Mouse (Mus musculus): ENCODE results near the gene Nfatc2ip. TPM values are rescaled to one million over a fixed set of nuclear protein-coding genes. Genes with fewer than 3 reads are reported as not detected.

The Nfatc2ip gene
- polyA plus RNA-seq, 1 experiment from 2014 or later: 3.2 TPM

DNA sequence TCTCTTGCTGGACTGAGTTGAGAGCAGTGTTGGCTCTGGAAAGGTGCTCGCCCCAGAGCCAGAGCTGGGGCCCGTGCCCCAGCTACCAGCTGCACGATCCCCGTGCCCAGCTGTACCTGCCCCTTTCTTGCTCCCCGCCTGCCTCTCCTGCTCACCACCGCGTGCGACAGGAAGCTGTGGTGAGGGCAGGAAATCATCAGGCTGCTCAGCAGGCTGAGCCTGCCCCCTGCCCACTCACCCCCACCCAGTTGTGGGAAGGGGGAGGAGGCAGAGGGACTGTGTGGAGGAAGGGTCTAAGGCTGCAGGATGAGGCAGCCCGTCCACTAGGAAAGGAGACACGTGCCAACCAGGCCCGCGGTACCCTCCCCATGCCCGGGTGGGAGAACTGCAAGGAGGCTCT lies 27.1 kb downstream of the Nfatc2ip start, which contains the start of gene Lat:
Gene Lat (minus strand): TSS at position 178 of the 400 bp plus-strand sequence.
- no peak within 1 kb of the TSS for H3K4me3 ChIP-seq
- no peak within 1 kb of the TSS for H3K4me2 ChIP-seq
- no peak within 1 kb of the TSS for H3K9ac ChIP-seq
- no peak for ATAC-seq (ENCODE audit: low FRiP score)
- 0 out of 2 replicates have a peak, but pooled peaks cover 2% of the 10 kb centered on the region for H3K4me1 ChIP-seq (replicated peaks)
- peaks cover 77% of the 10 kb centered on the region for H3K36me3 ChIP-seq
- no peaks in the 10 kb centered on the region for H3K27me3 ChIP-seq
- WGBS: 82% methylated on average over 13 of the region's 13 CpGs
- no peaks in the 10 kb centered on the region for H3K9me3 ChIP-seq
- no peak within 1 kb of the TSS for H3K27ac ChIP-seq

DNA sequence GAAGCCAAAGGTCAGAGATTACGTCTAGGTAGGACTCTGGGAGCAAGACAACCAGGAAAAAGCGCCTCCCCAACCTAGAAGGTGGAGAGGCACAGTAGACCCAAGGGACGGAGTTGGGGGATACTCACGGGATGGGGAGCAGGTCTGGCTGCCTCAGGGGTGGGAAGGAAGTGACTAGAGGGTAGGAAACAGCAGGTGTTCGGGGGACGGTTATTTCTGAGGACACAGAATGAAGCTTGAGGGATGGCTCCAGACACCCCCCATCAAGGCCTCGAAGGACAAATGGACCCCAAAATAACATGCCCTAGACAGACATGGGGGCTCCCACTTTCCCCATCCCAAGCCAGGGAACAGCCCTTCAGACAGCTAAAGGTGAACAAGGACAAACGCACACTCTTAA lies 28.2 kb downstream of the Nfatc2ip start:
- no peak overlapping the region for H3K27ac ChIP-seq
- H3K4me1 ChIP-seq (replicated peaks): no peaks in the 10 kb centered on the region
- 92% methylated on average over 8 of the region's 8 CpGs for WGBS
- no peaks in the 10 kb centered on the region for H3K27me3 ChIP-seq
- ATAC-seq (ENCODE audit: low FRiP score): no peak
- no peak overlapping the region for H3K4me3 ChIP-seq
- no peaks in the 10 kb centered on the region for H3K9me3 ChIP-seq
- peaks cover 75% of the 10 kb centered on the region for H3K36me3 ChIP-seq
- no peak overlapping the region for H3K4me2 ChIP-seq
- no peak overlapping the region for H3K9ac ChIP-seq

DNA sequence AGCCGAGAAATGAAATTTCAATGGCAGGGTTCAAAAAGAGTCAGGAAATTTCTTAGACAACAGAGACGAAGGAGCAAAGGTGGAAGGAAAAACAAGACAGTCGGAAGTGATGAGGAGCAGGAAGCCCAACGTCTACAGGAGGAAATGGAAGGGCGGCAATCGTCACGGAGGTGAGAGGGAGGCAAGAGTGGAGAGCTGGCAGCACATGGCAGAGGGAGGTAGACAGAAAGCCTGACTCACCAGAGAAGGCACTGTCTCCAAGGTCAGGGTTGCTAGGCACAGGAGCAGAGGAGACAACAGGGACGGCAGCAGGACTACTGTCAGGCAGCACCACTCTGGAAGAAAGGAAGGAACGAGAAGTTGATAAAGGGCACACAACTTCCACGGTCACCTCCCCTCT lies 28.9 kb downstream of the Nfatc2ip start:
- 91% methylated on average over 10 of the region's 10 CpGs for WGBS
- no peaks in the 10 kb centered on the region for H3K4me1 ChIP-seq (replicated peaks)
- no peaks in the 10 kb centered on the region for H3K9me3 ChIP-seq
- no peak overlapping the region for H3K4me3 ChIP-seq
- H3K36me3 ChIP-seq: peaks cover 68% of the 10 kb centered on the region
- no peak for ATAC-seq (ENCODE audit: low FRiP score)
- no peaks in the 10 kb centered on the region for H3K27me3 ChIP-seq
- H3K4me2 ChIP-seq: no peak overlapping the region
- H3K9ac ChIP-seq: no peak overlapping the region
- no peak overlapping the region for H3K27ac ChIP-seq

DNA sequence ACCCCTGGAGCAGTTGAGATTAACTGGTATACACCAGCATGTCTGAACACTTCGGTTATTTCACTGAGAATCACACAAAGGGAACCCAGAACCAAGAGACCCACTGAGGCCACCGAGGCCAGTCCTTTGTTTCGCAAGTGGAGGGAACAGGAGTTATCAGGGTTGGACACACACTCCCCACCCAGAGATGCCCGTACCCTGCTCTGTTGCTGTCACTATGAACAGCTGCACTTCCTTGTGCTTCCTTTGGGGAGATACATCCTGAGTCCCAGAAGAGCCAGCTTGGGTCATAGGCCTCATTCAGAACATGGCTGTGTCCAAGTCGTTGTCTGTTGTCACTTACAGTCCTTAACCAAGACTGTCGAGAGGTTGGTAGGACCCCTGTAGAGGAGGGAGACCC lies 33.5 kb downstream of the Nfatc2ip start:
- H3K27ac ChIP-seq: no peak overlapping the region
- H3K36me3 ChIP-seq: peaks cover 23% of the 10 kb centered on the region
- ATAC-seq (ENCODE audit: low FRiP score): no peak
- no peaks in the 10 kb centered on the region for H3K9me3 ChIP-seq
- H3K4me2 ChIP-seq: no peak overlapping the region
- no peak overlapping the region for H3K4me3 ChIP-seq
- no peak overlapping the region for H3K9ac ChIP-seq
- no peaks in the 10 kb centered on the region for H3K4me1 ChIP-seq (replicated peaks)
- 85% methylated on average over 6 of the region's 6 CpGs for WGBS
- H3K27me3 ChIP-seq: no peaks in the 10 kb centered on the region

DNA sequence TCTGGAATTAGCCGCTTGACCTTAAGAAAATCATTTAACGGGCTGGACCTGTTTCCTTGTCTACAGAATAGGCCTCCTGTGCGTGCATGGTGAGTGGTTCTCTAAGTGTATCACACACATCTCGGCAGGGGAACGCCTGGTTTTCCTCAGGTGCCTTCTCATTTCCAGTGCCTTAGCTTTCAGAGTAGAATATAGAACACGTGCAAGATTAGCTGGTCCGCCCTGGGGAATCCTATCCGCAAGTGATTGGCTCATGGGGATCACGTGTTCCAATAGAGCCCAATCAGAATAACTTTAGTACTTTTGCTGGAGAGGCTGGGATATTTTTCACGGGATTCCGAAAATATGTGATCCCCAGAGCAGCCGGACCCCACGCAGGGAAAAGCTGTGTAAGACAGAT lies 37.5 kb downstream of the Nfatc2ip start:
- H3K9ac ChIP-seq: no peak overlapping the region
- H3K4me1 ChIP-seq (replicated peaks): no peaks in the 10 kb centered on the region; the same call in 1 of the 2 replicates
- 74% methylated on average over 13 of the region's 13 CpGs for WGBS
- ATAC-seq (ENCODE audit: low FRiP score): no peak
- H3K4me3 ChIP-seq: no peak overlapping the region
- H3K36me3 ChIP-seq: peaks cover 5% of the 10 kb centered on the region
- no peak overlapping the region for H3K4me2 ChIP-seq
- no peak overlapping the region for H3K27ac ChIP-seq
- H3K27me3 ChIP-seq: no peaks in the 10 kb centered on the region
- H3K9me3 ChIP-seq: no peaks in the 10 kb centered on the region

DNA sequence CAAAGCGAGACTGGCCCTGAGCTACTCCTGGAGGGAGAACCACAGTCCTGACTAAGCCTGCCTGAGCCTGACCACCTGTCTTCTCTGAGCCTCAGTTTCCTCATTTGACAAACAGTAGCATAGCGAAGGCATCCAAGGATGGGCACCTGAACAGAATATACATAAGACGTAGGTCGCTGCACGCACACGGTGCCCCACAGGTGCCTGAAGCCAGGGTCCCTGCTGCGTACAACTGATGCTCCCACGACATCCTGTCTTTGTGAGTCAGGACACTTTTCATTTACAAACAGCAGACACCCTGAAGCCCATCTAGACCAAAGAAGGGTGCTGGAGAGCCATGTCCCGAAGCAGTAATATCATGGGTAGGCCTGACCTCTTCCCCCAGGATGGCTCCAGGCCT lies 38.1 kb downstream of the Nfatc2ip start:
- no peaks in the 10 kb centered on the region; the same call in 1 of the 2 replicates for H3K4me1 ChIP-seq (replicated peaks)
- no peak for ATAC-seq (ENCODE audit: low FRiP score)
- no peak overlapping the region for H3K4me3 ChIP-seq
- 93% methylated on average over 9 of the region's 9 CpGs for WGBS
- H3K27ac ChIP-seq: no peak overlapping the region
- H3K27me3 ChIP-seq: no peaks in the 10 kb centered on the region
- H3K9ac ChIP-seq: no peak overlapping the region
- no peaks in the 10 kb centered on the region for H3K36me3 ChIP-seq
- no peaks in the 10 kb centered on the region for H3K9me3 ChIP-seq
- H3K4me2 ChIP-seq: no peak overlapping the region

DNA sequence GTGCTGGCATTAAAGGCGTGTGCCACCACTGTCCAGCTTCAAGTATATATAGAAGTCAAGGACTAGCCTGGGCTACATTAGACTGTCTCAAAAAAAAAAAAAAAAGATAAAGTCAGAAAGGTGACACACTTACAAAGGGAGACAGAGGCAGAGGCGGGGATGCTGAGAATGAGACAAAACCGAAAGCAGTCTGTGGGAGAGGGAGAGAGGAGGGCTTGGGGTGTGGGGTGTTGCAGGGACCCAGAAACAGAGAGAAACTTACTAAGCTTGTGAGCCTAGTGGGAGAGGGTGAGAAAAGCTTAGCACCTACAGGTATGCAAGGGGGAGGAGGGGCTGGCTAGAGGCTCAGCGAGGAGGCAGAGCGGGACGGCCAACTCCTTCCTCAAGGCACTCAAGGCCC lies 38.7 kb downstream of the Nfatc2ip start:
- Histone ChIP-seq H3K4me1 (replicated peaks) (no peaks in the 10 kb centered on the region; the same call in 1 of the 2 replicates), H3K9ac (no peak overlapping the region), H3K4me2 (no peak overlapping the region), H3K27ac (no peak overlapping the region), H3K27me3 (no peaks in the 10 kb centered on the region), H3K36me3 (no peaks in the 10 kb centered on the region), H3K9me3 (no peaks in the 10 kb centered on the region), H3K4me3 (no peak overlapping the region)
- no peak for ATAC-seq (ENCODE audit: low FRiP score)
- 90% methylated on average over 6 of the region's 6 CpGs for WGBS

DNA sequence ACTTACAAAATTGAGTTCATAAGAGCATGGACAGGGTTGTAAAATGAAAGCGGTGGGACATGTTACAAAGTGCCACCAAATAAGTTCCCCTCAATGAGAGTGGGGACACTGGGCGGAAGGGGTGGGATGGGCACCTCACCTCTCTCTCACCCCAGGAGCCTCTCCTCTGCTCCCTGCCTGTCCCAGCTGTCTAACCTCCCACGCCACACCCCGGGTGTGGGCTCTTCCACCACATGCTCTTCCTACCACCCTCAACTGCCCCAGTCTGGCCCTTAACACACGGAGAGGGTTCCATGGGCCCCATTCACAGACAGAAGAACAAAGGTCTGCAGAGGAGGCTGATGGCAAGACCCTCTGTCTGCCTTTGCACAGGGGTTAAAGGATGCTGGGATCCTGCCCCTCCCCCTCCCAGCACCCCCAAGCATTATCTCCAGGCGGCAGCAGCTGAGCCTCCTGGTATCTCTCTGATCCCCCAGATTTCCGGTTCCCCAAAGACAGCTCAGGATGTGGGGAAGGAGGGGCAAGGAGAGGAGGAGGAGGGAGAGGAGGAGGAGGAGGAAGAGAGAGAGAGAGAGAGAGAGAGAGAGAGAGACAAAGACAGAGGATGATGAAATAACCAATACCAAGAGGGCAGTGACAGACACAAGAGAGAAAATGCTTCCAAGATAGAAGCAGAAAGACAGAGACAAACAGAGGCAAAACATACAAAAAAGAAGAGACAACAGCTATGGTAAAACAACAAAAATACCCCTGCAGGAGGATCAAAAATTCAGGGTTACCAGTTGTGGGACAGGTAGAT lies 39.5 kb downstream of the Nfatc2ip start:
- no peak for ATAC-seq (ENCODE audit: low FRiP score)
- no peaks in the 10 kb centered on the region for H3K36me3 ChIP-seq
- 51% methylated on average over 7 of the region's 7 CpGs for WGBS
- H3K9ac ChIP-seq: no peak overlapping the region
- H3K4me1 ChIP-seq (replicated peaks): no peaks in the 10 kb centered on the region; the same call in 1 of the 2 replicates
- H3K4me3 ChIP-seq: no peak overlapping the region
- no peaks in the 10 kb centered on the region for H3K9me3 ChIP-seq
- no peak overlapping the region for H3K4me2 ChIP-seq
- no peak overlapping the region for H3K27ac ChIP-seq
- no peaks in the 10 kb centered on the region for H3K27me3 ChIP-seq

DNA sequence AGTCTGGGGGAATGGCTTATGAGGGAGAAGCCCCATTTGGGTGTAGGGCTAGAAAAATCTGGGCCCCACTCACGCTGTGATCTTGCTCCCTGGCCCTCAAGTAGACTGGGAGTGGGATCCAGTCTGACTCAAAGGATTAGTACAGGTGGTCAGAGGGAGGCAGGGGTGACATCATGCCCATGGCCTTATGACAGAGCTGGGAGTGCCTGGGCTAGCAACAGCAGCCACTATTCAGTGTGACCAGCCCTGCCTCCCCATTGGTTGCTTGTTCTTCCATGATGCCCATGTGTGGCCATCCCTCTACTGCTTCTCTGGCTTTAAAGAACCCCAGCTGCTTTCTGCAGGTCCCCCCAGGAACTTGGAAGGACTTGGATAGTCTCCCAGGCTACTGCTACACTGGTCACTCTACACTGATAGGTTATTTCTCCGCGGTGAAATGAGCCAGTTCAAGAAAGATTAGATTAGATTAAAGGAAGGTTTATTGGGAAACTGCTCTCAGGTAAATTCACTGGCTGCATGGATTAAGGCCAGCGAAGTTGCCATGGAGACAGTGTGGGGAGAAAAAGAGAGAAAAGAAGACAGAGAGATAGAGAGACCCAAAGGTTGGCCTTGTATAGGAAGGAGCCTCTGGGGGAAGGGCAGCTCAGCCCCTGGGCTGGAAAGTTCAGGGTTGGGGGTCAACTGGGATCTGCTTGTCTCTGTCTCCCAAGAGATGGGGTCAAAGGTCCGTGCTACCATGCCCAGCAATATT lies 40.5 kb downstream of the Nfatc2ip start:
- Histone ChIP-seq H3K4me1 (replicated peaks) (peaks cover 6% of the 10 kb centered on the region; the same call in 1 of the 2 replicates), H3K27ac (no peak overlapping the region)
- ATAC-seq (ENCODE audit: low FRiP score): no peak

DNA sequence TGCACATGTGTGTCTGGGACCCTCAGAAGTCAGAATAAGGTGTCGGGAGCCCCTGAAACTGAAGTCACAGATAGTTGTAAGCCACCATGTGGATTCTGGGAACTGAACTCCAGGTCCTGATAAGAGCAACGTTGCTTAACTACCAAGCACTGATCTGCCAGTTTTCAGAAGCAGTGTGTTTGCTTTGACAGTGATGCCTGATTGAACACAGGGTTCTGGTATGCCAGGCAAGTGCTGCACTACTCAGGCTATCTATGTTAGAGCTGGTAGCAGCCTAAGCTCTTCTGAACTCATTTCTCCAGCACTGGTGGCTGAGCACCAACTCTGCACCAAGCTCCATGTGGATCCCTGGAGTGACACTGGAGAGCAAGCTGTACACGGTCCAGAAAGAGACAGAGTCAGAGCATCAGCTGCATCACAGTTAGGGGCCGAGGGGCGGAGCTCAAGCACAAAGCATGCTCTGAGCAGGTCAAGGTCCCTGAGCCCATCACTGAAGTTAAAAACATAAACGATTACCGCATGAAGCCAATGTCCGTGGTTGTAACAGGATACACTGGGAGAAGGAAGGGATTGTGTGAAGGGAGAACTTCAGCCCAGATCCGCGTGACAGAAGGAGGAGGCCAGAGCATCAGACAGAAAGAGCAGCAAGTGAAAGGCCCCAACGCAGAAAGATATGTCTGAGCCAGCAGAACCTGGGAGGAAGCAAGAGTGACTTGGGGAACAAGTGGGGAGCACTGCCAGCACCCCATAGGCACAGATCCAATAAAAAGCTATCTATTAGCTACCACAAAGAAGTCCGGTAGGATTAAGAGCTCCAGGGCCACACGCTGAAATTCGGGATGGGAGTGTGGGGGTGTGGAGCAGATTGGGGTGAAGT lies 41.6 kb downstream of the Nfatc2ip start:
- Histone ChIP-seq H3K9me3 (no peaks in the 10 kb centered on the region), H3K4me1 (replicated peaks) (peaks cover 6% of the 10 kb centered on the region; the same call in 1 of the 2 replicates), H3K4me3 (no peak overlapping the region), H3K27ac (no peak overlapping the region), H3K36me3 (no peaks in the 10 kb centered on the region), H3K4me2 (no peak overlapping the region), H3K9ac (no peak overlapping the region), H3K27me3 (no peaks in the 10 kb centered on the region)
- ATAC-seq (ENCODE audit: low FRiP score): no peak
- WGBS: 58% methylated on average over 14 of the region's 14 CpGs

More for the DNA sequence above, 40.5 kb downstream of the Nfatc2ip start:
- no peak overlapping the region for H3K4me3 ChIP-seq
- no peak overlapping the region for H3K4me2 ChIP-seq
- no peaks in the 10 kb centered on the region for H3K36me3 ChIP-seq
- no peaks in the 10 kb centered on the region for H3K9me3 ChIP-seq
- no peak overlapping the region for H3K9ac ChIP-seq
- H3K27me3 ChIP-seq: no peaks in the 10 kb centered on the region
- WGBS: 58% methylated on average over 5 of the region's 5 CpGs

DNA sequence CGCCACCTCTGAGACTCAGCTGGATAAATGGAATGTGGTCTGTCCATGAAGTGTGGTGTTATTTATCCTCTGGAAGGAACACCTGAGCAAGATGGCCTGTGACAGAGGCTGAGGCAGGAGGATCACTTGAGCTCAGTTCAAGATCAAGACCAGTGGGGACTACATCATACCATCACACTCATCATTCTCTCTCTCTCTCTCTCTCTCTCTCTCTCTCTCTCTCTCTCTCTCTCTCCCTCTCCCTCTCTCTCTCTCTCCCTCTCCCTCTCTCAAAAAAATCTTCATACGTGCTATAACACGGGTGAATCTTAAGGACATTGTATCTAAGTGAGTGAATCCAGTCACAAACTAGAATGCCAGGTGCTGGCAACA lies 42.6 kb downstream of the Nfatc2ip start:
- Histone ChIP-seq H3K9ac (no peak overlapping the region), H3K27ac (no peak overlapping the region), H3K27me3 (no peaks in the 10 kb centered on the region), H3K4me1 (replicated peaks) (peaks cover 6% of the 10 kb centered on the region; the same call in 1 of the 2 replicates), H3K9me3 (no peaks in the 10 kb centered on the region), H3K4me3 (no peak overlapping the region), H3K4me2 (no peak overlapping the region), H3K36me3 (no peaks in the 10 kb centered on the region)
- ATAC-seq (ENCODE audit: low FRiP score): no peak
- 87% methylated on average over 3 of the region's 3 CpGs for WGBS

All from hindbrain, embryonic 13.5 days (tissue).